Mouse (Mus musculus): ENCODE measurements around the gene Mipep.

GRCm38 (mm10) chr14:60809881-60810280 is 25.5 kb downstream of the Mipep start:
- no peak for TF ChIP-seq GATA1 (IDR thresholded peaks at IDR 0.05; ENCODE audit: low read length)
- no peak for TF ChIP-seq TAL1 (IDR thresholded peaks at IDR 0.05; ENCODE audit: low read length)
